Mouse (Mus musculus) stomach, embryonic 16.5 days (tissue): ENCODE results near the gene Fxyd3. TPM values are rescaled to one million over a fixed set of nuclear protein-coding genes. Genes with fewer than 3 reads are reported as not detected.

ENCODE experiments used
- ATAC-seq: fragments of 200-750 bp; cut with Nextera tagmentation; 2 replicates; pipeline ENCODE4 v1.8.0; 2017; ENCODE audit warnings: moderate number of reproducible peaks, moderate TSS enrichment; ENCODE audit not compliant: insufficient read depth, low FRiP score
- H3K27ac ChIP-seq: fragments of 300-500 bp; sonication (generic); 2 replicates; pipeline ENCODE4 v1.5.1; 2014; ENCODE audit warnings: low read length
- H3K27me3 ChIP-seq: fragments of 300-500 bp; sonication (generic); 2 replicates; pipeline ENCODE4 v1.6.1; 2014; ENCODE audit warnings: low read length, control low read depth, mixed read lengths; ENCODE audit not compliant: control insufficient read depth, insufficient read depth
- H3K36me3 ChIP-seq: fragments of 300-500 bp; sonication (generic); 2 replicates; pipeline ENCODE4 v1.6.1; 2014; ENCODE audit warnings: low read length; ENCODE audit not compliant: control insufficient read depth, insufficient read depth
- H3K4me1 ChIP-seq: fragments of 300-500 bp; sonication (generic); 2 replicates; pipeline ENCODE4 v1.6.1; 2014; ENCODE audit warnings: low read length, control low read depth, mixed read lengths; ENCODE audit not compliant: control insufficient read depth, insufficient read depth
- H3K4me2 ChIP-seq: fragments of 300-500 bp; sonication (generic); 2 replicates; pipeline ENCODE4 v1.6.1; 2014; ENCODE audit warnings: low read depth, low read length, mixed read lengths
- H3K4me3 ChIP-seq: fragments of 300-500 bp; sonication (generic); replicated peaks from 2 replicates; pipeline ENCODE4 v1.5.1; 2014; ENCODE audit warnings: mild to moderate bottlenecking, low read length
- H3K9ac ChIP-seq: fragments of 300-500 bp; sonication (generic); 2 replicates; pipeline ENCODE4 v1.6.1; 2014; ENCODE audit warnings: low read length
- H3K9me3 ChIP-seq: fragments of 300-500 bp; sonication (generic); replicated peaks from 2 replicates; pipeline ENCODE4 v1.6.1; 2016; ENCODE audit warnings: low read length, control low read depth; ENCODE audit not compliant: control insufficient read depth
- WGBS: fragments of 180-500 bp; shearing (Covaris S2); extraction: QIAGEN DNeasy Blood & Tissue Kit; methylation state at CpG from one replicate; pipeline ENCODE4 v1.1.7; 2014; 5-methylcytosine and 5-hydroxymethylcytosine counted together
- polyA plus RNA-seq: library from polyadenylated mRNA; unstranded; fragments of >200 nt; fragmentation: Nextera tagmentation; extraction: Ambion mirVana; gene quantifications from 2 replicates; pipeline ENCODE4 v1.2.1, GENCODE M21; 2015

The Fxyd3 gene
- polyA plus RNA-seq, 1 experiment from 2014 or later: 497 TPM

DNA sequence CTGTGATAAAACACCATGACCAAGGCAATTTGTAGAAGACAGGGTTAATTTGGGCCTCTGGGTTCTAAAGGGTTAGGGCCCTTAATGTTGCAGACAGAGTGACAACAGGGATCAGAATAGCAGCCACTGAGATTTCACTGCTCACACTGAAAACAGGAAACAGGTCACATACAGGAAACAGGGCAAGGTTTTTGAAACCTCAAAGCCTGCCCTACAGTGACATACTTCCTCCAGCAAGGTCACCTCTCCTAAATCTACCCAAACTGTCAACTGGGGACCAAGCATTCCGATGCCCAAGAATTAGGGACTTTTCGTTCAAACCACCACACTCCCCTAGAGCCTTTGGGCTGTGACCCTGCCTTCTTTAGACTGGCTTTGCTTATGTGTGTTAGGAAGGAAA, 13.2 kb upstream of the Fxyd3 start:
- H3K36me3 ChIP-seq: no peaks in the 10 kb centered on the region
- H3K4me3 ChIP-seq: no peak overlapping the region
- no peak for ATAC-seq
- H3K27me3 ChIP-seq: no peaks in the 10 kb centered on the region
- H3K9ac ChIP-seq: no peak overlapping the region
- no peaks in the 10 kb centered on the region for H3K9me3 ChIP-seq
- H3K4me2 ChIP-seq: no peak overlapping the region
- H3K27ac ChIP-seq: no peak overlapping the region
- WGBS: 82% methylated on average over 2 of the region's 2 CpGs
- H3K4me1 ChIP-seq: peaks cover 5% of the 10 kb centered on the region; the same call in 1 of the 2 replicates

DNA sequence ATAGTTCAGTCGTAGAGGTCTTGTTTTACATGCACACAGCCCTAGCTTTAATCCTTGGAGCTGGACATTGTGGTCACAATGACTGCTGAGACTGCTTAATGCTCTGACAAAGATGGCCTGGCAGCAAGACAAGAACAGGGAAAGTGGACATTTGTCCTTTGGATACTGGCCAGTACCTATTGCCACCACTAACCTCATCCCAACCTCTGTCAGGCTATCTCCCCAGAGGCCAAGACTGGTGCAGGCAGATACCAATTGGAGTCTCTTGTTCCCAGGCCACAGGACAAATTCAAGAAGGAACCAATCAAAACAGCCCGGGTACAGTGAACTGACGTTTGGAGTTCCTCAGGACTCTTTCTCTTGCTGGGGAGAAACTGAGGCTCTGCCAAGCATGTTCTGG, 11.7 kb upstream of the Fxyd3 start:
- Histone ChIP-seq H3K4me1 (peaks cover 10% of the 10 kb centered on the region; the same call in 1 of the 2 replicates), H3K27ac (no peak overlapping the region), H3K36me3 (no peaks in the 10 kb centered on the region), H3K4me2 (no peak overlapping the region), H3K27me3 (no peaks in the 10 kb centered on the region), H3K4me3 (no peak overlapping the region), H3K9me3 (no peaks in the 10 kb centered on the region), H3K9ac (no peak overlapping the region)
- no peak for ATAC-seq
- 68% methylated on average over 3 of the region's 3 CpGs for WGBS

DNA sequence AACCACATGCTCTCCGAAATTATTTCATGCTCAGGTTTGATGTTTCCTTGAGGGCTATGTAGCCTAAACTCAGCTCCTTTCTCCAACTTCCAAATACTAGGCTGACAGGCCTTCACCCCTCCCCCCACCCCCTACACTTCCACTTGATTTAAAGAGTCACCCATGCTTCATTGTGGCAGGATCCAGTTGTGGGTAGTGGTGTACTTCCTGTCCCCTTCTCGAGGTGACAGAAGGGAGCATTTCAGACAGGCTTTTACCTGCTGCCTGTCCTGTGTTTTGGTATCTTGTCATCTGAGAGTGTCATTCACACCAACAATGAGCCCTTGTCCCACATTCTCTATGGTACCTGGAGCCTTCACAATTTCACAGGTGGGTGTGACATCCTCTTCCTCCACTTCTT, 10.8 kb upstream of the Fxyd3 start:
- Histone ChIP-seq H3K9ac (no peak overlapping the region), H3K4me1 (peaks cover 16% of the 10 kb centered on the region; the same call in 1 of the 2 replicates), H3K4me2 (no peak overlapping the region), H3K36me3 (no peaks in the 10 kb centered on the region), H3K27ac (no peak overlapping the region), H3K9me3 (no peaks in the 10 kb centered on the region), H3K27me3 (no peaks in the 10 kb centered on the region), H3K4me3 (no peak overlapping the region)
- WGBS: 51% methylated on average over 2 of the region's 2 CpGs
- no peak for ATAC-seq

- WGBS: 86% methylated on average over 9 of the region's 9 CpGs
- Histone ChIP-seq H3K36me3 (no peaks in the 10 kb centered on the region), H3K9ac (no peak overlapping the region), H3K4me2 (no peak overlapping the region), H3K4me1 (peaks cover 16% of the 10 kb centered on the region; the same call in 1 of the 2 replicates), H3K27me3 (no peaks in the 10 kb centered on the region), H3K4me3 (no peak overlapping the region), H3K9me3 (no peaks in the 10 kb centered on the region), H3K27ac (no peak overlapping the region; the same call in 1 of the 2 replicates)
- ATAC-seq: no peak
Observed at GRCm38 (mm10) chr7:31086175-31086755, 9.8 kb upstream of the Fxyd3 start.

DNA sequence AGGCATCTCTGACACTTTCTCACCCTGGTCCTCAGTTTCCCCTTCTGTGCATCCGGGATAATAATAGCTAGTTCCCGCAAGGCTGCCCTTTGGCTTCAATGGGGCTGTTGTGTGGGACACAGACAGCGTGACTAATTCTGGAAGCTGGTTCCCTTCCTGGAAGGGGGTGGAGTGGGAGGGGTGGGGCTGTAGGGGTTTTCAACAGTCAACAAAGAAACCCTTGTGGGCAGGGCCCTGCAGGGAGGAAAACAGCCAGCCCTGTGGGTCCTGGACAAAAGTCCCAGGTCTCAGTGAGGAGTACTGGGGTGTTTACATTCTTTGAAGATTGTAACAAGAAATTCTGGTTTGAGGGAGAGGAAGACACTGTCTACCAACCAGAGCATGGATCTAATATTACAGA, 8.7 kb upstream of the Fxyd3 start:
- Histone ChIP-seq H3K36me3 (no peaks in the 10 kb centered on the region), H3K4me2 (no peak overlapping the region), H3K4me3 (no peak overlapping the region), H3K9me3 (no peaks in the 10 kb centered on the region), H3K9ac (no peak overlapping the region), H3K27me3 (no peaks in the 10 kb centered on the region), H3K4me1 (peaks cover 16% of the 10 kb centered on the region; the same call in 1 of the 2 replicates), H3K27ac (peak overlapping the region; percentile 76)
- peak; percentile 81; the same call in 1 of the 2 replicates for ATAC-seq
- WGBS: 53% methylated on average over 3 of the region's 3 CpGs

- peak overlapping the region; percentile 23; the same call in 1 of the 2 replicates for H3K4me2 ChIP-seq
- H3K4me1 ChIP-seq: peaks cover 16% of the 10 kb centered on the region; the same call in 1 of the 2 replicates
- no peaks in the 10 kb centered on the region for H3K27me3 ChIP-seq
- no peak overlapping the region for H3K4me3 ChIP-seq
- ATAC-seq: no peak
- H3K27ac ChIP-seq: peak overlapping the region; percentile 73
- H3K36me3 ChIP-seq: no peaks in the 10 kb centered on the region
- no peaks in the 10 kb centered on the region for H3K9me3 ChIP-seq
- peak overlapping the region; percentile 52; the same call in 1 of the 2 replicates for H3K9ac ChIP-seq
- 40% methylated on average over 9 of the region's 9 CpGs for WGBS
Observed at GRCm38 (mm10) chr7:31084140-31084539, 7.6 kb upstream of the Fxyd3 start.

DNA sequence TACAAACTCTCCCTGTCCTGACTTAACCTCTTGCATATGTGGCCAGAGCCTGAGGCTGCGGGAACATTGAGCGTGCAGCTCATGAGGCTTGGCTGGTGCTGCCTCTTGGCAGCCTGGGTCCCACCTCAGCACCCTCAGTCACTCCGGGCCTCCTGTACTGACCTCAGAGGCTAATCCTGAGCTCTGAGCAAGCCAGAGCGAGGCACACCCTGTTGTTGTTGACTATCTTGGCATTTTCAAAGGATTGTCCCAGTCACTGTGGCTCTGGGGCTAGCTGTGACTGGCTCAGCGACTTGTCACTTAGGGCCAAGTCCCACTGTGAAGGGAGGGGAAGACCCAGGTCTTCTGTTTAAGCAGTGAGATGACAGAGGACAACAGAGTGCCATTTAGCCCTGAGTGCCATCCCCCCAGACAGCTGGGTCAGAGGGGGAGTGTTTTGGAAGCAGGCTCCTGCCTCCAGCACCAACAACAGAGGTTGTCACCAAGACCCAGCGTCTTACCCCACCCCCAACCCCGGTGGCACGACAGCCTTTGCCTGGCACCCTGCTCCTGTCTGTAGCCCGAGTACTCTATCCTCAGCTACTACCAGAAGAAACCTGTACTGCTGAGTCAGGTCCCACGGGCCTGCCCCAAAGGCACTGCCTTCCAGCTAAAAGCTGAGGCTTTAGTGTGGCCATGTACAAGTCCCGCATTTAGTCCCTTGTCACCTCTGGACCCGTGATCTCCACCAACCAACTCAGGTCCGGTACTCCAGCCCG, 6.5 kb upstream of the Fxyd3 start:
- Histone ChIP-seq H3K4me2 (no peak overlapping the region), H3K4me1 (peaks cover 16% of the 10 kb centered on the region; the same call in 1 of the 2 replicates), H3K4me3 (no peak overlapping the region), H3K36me3 (no peaks in the 10 kb centered on the region), H3K9me3 (no peaks in the 10 kb centered on the region), H3K27ac (peak overlapping the region; percentile 73), H3K27me3 (no peaks in the 10 kb centered on the region), H3K9ac (no peak overlapping the region)
- WGBS: 56% methylated on average over 14 of the region's 14 CpGs
- ATAC-seq: peak; percentile 22; the same call in 1 of the 2 replicates

DNA sequence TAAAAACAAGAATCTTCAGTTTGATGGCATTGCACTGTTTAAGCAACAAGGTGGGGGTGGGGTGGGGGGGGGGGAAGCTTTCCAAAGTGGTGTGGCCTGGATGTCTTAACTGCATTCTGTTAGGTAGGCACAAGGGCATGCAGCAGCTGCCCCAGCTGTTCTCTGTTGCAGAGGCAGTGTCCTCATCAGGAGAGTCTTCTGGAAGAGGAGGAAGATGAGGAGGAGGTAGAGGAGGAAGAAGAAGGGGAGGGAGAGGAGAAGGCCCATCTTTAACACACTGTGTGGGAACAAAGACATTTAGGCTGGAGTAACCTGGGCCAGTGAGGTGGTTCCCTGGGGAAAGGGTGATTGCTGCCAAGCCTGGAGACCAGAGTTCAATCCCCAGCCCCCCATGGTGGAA, 5.6 kb upstream of the Fxyd3 start:
- peaks cover 22% of the 10 kb centered on the region; the same call in 1 of the 2 replicates for H3K4me1 ChIP-seq
- ATAC-seq: no peak
- no peak overlapping the region for H3K27ac ChIP-seq
- H3K4me3 ChIP-seq: no peak overlapping the region
- H3K27me3 ChIP-seq: no peaks in the 10 kb centered on the region
- H3K9me3 ChIP-seq: no peaks in the 10 kb centered on the region
- no peak overlapping the region for H3K4me2 ChIP-seq
- H3K9ac ChIP-seq: no peak overlapping the region
- no peaks in the 10 kb centered on the region for H3K36me3 ChIP-seq

DNA sequence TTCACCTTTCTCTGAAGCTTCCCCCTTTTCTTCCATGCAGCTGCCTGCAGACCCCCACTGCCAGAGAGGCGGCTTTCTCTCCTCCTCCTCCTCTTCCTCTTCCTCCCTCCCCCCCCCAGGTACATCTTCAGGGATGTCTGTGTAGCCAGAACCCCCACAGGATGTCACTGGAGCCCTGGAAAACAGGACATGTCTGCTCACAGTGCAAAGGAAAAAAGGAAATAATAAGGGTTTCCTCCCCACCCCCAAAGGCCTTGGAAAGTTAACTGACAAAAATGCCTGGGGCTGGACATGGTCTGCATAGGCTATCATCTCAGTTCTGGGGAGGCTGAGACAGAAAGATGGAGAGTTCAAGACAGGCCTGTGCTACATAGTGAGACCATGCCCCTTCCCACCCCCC, 4.6 kb upstream of the Fxyd3 start:
- Histone ChIP-seq H3K27me3 (no peaks in the 10 kb centered on the region), H3K9ac (no peak overlapping the region), H3K4me1 (peaks cover 22% of the 10 kb centered on the region; the same call in 1 of the 2 replicates), H3K4me3 (no peak overlapping the region), H3K27ac (no peak overlapping the region), H3K4me2 (no peak overlapping the region), H3K9me3 (no peaks in the 10 kb centered on the region), H3K36me3 (no peaks in the 10 kb centered on the region)
- 48% methylated on average over 1 of the region's 1 CpGs for WGBS
- ATAC-seq: no peak
